Mouse (Mus musculus): ENCODE measurements at regions not wholly inside any gene's neighbourhood (a gene's known extent, or its start where the extent isn't known, plus 50 kb on each side); places are given as distances from the start of the nearest gene placed in this dataset.

- DNase-seq (ENCODE audit: low spot score) (no peak), ATAC-seq (ENCODE audit: low FRiP score, low read depth) (0 out of 2 replicates have a peak, but pooled peaks have one; percentile 23)
- H3K36me3 ChIP-seq (ENCODE audit: control insufficient read depth, insufficient read depth, low read length): no peaks in the 10 kb centered on the region
- H3K4me2 ChIP-seq (replicated peaks; ENCODE audit: low read depth, low read length, severe bottlenecking): peak overlapping the region; percentile 26
- H3K9ac ChIP-seq (ENCODE audit: low read depth, low read length, severe bottlenecking): no peak overlapping the region
- no peak for TF ChIP-seq POLR2A (IDR thresholded peaks at IDR 0.05; ENCODE audit: borderline replicate concordance, extremely low read depth, insufficient read depth, insufficient read length)
- no peaks in the 10 kb centered on the region for H3K9me3 ChIP-seq (ENCODE audit: control insufficient read depth, low read length)
- WGBS: 6% methylated on average over 12 of the region's 12 CpGs
- no peak overlapping the region for H3K27ac ChIP-seq (replicated peaks; ENCODE audit: low read depth, low read length)
- H3K4me3 ChIP-seq (replicated peaks; ENCODE audit: low read length): no peak overlapping the region
- no peaks in the 10 kb centered on the region for H3K27me3 ChIP-seq (ENCODE audit: control insufficient read depth, insufficient read depth, low read length)
- H3K4me1 ChIP-seq (ENCODE audit: control insufficient read depth, insufficient read depth, low read length): peaks cover 9% of the 10 kb centered on the region
Observed at GRCm38 (mm10) chr3:137547414-137547877, 74.0 kb upstream of the Ddit4l start.

- peak overlapping the region; percentile 26 for H3K4me2 ChIP-seq (replicated peaks; ENCODE audit: low read depth, low read length, severe bottlenecking)
- H3K9me3 ChIP-seq (ENCODE audit: control insufficient read depth, low read length): no peaks in the 10 kb centered on the region
- WGBS: 2% methylated on average over 6 of the region's 6 CpGs
- no peak overlapping the region for H3K9ac ChIP-seq (ENCODE audit: low read depth, low read length, severe bottlenecking)
- H3K4me1 ChIP-seq (ENCODE audit: control insufficient read depth, insufficient read depth, low read length): peaks cover 10% of the 10 kb centered on the region
- ATAC-seq (ENCODE audit: low FRiP score, low read depth) (no peak), DNase-seq (ENCODE audit: low spot score) (peak; percentile 79)
- H3K4me3 ChIP-seq (replicated peaks; ENCODE audit: low read length): no peak overlapping the region
- TF ChIP-seq POLR2A (IDR thresholded peaks at IDR 0.05; ENCODE audit: borderline replicate concordance, extremely low read depth, insufficient read depth, insufficient read length): no peak
- no peaks in the 10 kb centered on the region for H3K27me3 ChIP-seq (ENCODE audit: control insufficient read depth, insufficient read depth, low read length)
- 0 out of 2 replicates have a peak overlapping the region, but pooled peaks have one; percentile 33 for H3K27ac ChIP-seq (replicated peaks; ENCODE audit: low read depth, low read length)
- no peaks in the 10 kb centered on the region for H3K36me3 ChIP-seq (ENCODE audit: control insufficient read depth, insufficient read depth, low read length)
Observed at GRCm38 (mm10) chr3:137547938-137548337, 73.5 kb upstream of the Ddit4l start.

- H3K9ac ChIP-seq (ENCODE audit: low read depth, low read length, severe bottlenecking): no peak overlapping the region
- no peak for ATAC-seq (ENCODE audit: low FRiP score, low read depth)
- no peak overlapping the region for H3K4me3 ChIP-seq (replicated peaks; ENCODE audit: low read length)
- H3K9me3 ChIP-seq (ENCODE audit: control insufficient read depth, low read length): no peaks in the 10 kb centered on the region
- TF ChIP-seq POLR2A (IDR thresholded peaks at IDR 0.05; ENCODE audit: borderline replicate concordance, extremely low read depth, insufficient read depth, insufficient read length): no peak
- peaks cover 10% of the 10 kb centered on the region for H3K4me1 ChIP-seq (ENCODE audit: control insufficient read depth, insufficient read depth, low read length)
- H3K4me2 ChIP-seq (replicated peaks; ENCODE audit: low read depth, low read length, severe bottlenecking): no peak overlapping the region
- no peak for DNase-seq (ENCODE audit: low spot score)
- no peaks in the 10 kb centered on the region for H3K36me3 ChIP-seq (ENCODE audit: control insufficient read depth, insufficient read depth, low read length)
- 92% methylated on average over 4 of the region's 4 CpGs for WGBS
- H3K27ac ChIP-seq (replicated peaks; ENCODE audit: low read depth, low read length): no peak overlapping the region
- H3K27me3 ChIP-seq (ENCODE audit: control insufficient read depth, insufficient read depth, low read length): no peaks in the 10 kb centered on the region
Observed at GRCm38 (mm10) chr3:137550708-137551107, 70.7 kb upstream of the Ddit4l start.

- Histone ChIP-seq H3K36me3 (ENCODE audit: control insufficient read depth, insufficient read depth, low read length) (no peaks in the 10 kb centered on the region), H3K27ac (replicated peaks; ENCODE audit: low read depth, low read length) (no peak overlapping the region), H3K9ac (ENCODE audit: low read depth, low read length, severe bottlenecking) (no peak overlapping the region), H3K9me3 (ENCODE audit: control insufficient read depth, low read length) (no peaks in the 10 kb centered on the region), H3K4me1 (ENCODE audit: control insufficient read depth, insufficient read depth, low read length) (peaks cover 10% of the 10 kb centered on the region), H3K27me3 (ENCODE audit: control insufficient read depth, insufficient read depth, low read length) (no peaks in the 10 kb centered on the region), H3K4me2 (replicated peaks; ENCODE audit: low read depth, low read length, severe bottlenecking) (no peak overlapping the region), H3K4me3 (replicated peaks; ENCODE audit: low read length) (no peak overlapping the region)
- no peak for TF ChIP-seq POLR2A (IDR thresholded peaks at IDR 0.05; ENCODE audit: borderline replicate concordance, extremely low read depth, insufficient read depth, insufficient read length)
- WGBS: 31% methylated on average over 12 of the region's 12 CpGs
- DNase-seq (ENCODE audit: low spot score) (peak; percentile 64), ATAC-seq (ENCODE audit: low FRiP score, low read depth) (peak; percentile 73)
Observed at GRCm38 (mm10) chr3:137552472-137553336, 68.7 kb upstream of the Ddit4l start.

- Histone ChIP-seq H3K36me3 (ENCODE audit: control insufficient read depth, insufficient read depth, low read length) (no peaks in the 10 kb centered on the region), H3K4me1 (ENCODE audit: control insufficient read depth, insufficient read depth, low read length) (peaks cover 13% of the 10 kb centered on the region; the same call in 1 of the 2 replicates), H3K27ac (replicated peaks; ENCODE audit: low read depth, low read length) (0 out of 2 replicates have a peak overlapping the region, but pooled peaks have one; percentile 27), H3K4me2 (replicated peaks; ENCODE audit: low read depth, low read length, severe bottlenecking) (no peak overlapping the region; the same call in 1 of the 2 replicates), H3K4me3 (replicated peaks; ENCODE audit: low read length) (no peak overlapping the region), H3K9me3 (ENCODE audit: control insufficient read depth, low read length) (no peaks in the 10 kb centered on the region), H3K27me3 (ENCODE audit: control insufficient read depth, insufficient read depth, low read length) (no peaks in the 10 kb centered on the region), H3K9ac (ENCODE audit: low read depth, low read length, severe bottlenecking) (no peak overlapping the region)
- 28% methylated on average over 6 of the region's 6 CpGs for WGBS
- ATAC-seq (ENCODE audit: low FRiP score, low read depth) (peak; percentile 80), DNase-seq (ENCODE audit: low spot score) (peak; percentile 64)
- no peak for TF ChIP-seq POLR2A (IDR thresholded peaks at IDR 0.05; ENCODE audit: borderline replicate concordance, extremely low read depth, insufficient read depth, insufficient read length)
Observed at GRCm38 (mm10) chr3:137560851-137561449, 60.5 kb upstream of the Ddit4l start.

Measured in limb, embryonic 14.5 days (tissue).